Comparison of ENCODE assay signal across 25 mouse cellular contexts in genomic region chr11:78540358-78540757, GRCm38 (mm10). TPM values are rescaled to one million over a fixed set of nuclear protein-coding genes. Genes with fewer than 3 reads are reported as not detected.
DNase-seq lines count a peak whose midpoint lies in the region; ATAC-seq and TF ChIP-seq lines count a peak whose summit lies in the region.
"Had no signal": no experiment of that assay in that cellular context is flagged by ENCODE, and none has a peak within 500 bp of the region (broad histone marks: within the 10 kb centered on the region; RNA-seq: fewer than 3 reads in every experiment).

No protein-coding gene starts in this region.

- no peaks in the 10 kb centered on the region for H3K9me3 ChIP-seq in liver, embryonic 13.5 days (replicated peaks)
- H3K9me3 ChIP-seq in liver, embryonic 12.5 days (replicated peaks), result no peaks in the 10 kb centered on the region
- H3K9me3 ChIP-seq: forebrain, embryonic 10.5 days; G1E; kidney, embryonic 15.5 days; neural tube, embryonic 12.5 days; stomach, embryonic 15.5 days had no signal

- no peak for TF ChIP-seq POLR2A in lung, adult 2 months (IDR thresholded peaks at IDR 0.05; ENCODE audit: borderline replicate concordance, extremely low read depth, low read depth, low read length)

- peak; percentile 44 to 48 for DNase-seq in adrenal gland, postnatal 36 days
- no peak for DNase-seq in adrenal gland, adult 2 months
- no peak for DNase-seq in liver, embryonic 13.5 days
- DNase-seq in lung, adult 2 months, result peak; percentile 56
- peak; percentile 41 to 61 for DNase-seq in lung, postnatal 4 days
- DNase-seq in left cerebral cortex, adult 2 months (ENCODE audit: extremely low spot score in 1 of 2, low spot score in 2 of 2), result no peak
- DNase-seq in retina, embryonic 14.5 days (ENCODE audit: low spot score), result no peak
- DNase-seq: cerebellum, adult 2 months; cerebellum, postnatal 36 days; embryo, embryonic 11 days; gastrocnemius, postnatal 10 days; kidney, postnatal 4 days; midbrain, embryonic 14.5 days; right cerebral cortex, adult 18-20 months; thymus, postnatal 4 days had no signal

- ATAC-seq in liver, embryonic 13.5 days (ENCODE audit: low read depth), result no peak
- no peak for ATAC-seq in liver, embryonic 12.5 days
- ATAC-seq: forebrain, embryonic 16.5 days; hindbrain, postnatal 0 days; intestine, embryonic 16.5 days had no signal

- H3K36me3 ChIP-seq in liver, embryonic 13.5 days, result peaks cover 55% of the 10 kb centered on the region
- H3K36me3 ChIP-seq in liver, embryonic 12.5 days, result peaks cover 68% of the 10 kb centered on the region

- intact Hi-C loops in left cerebral cortex, adult 2 months (cut with DNase I), result no loop called here

- H3K27ac ChIP-seq in liver, embryonic 13.5 days, result peak overlapping the region; percentile 27; the same call in 1 of the 2 replicates
- H3K27ac ChIP-seq in liver, embryonic 12.5 days, result no peak overlapping the region
- H3K27ac ChIP-seq in left cerebral cortex, adult 2 months, result no peak overlapping the region
- H3K27ac ChIP-seq: forebrain, embryonic 10.5 days; hindbrain, postnatal 0 days; kidney, embryonic 15.5 days; neural tube, embryonic 12.5 days; stomach, embryonic 15.5 days had no signal

- H3K4me3 ChIP-seq in liver, embryonic 13.5 days (replicated peaks), result no peak overlapping the region
- H3K4me3 ChIP-seq in liver, embryonic 12.5 days, result no peak overlapping the region
- H3K4me3 ChIP-seq in lung, adult 2 months (replicated peaks; ENCODE audit: extremely low read depth, low read depth, low read length), result no peak overlapping the region
- H3K4me3 ChIP-seq in left cerebral cortex, adult 2 months, result no peak overlapping the region
- H3K4me3 ChIP-seq: forebrain, embryonic 10.5 days; kidney, embryonic 15.5 days; neural tube, embryonic 12.5 days; stomach, embryonic 15.5 days had no signal

- H3K4me2 ChIP-seq in liver, embryonic 13.5 days, result no peak overlapping the region
- H3K4me2 ChIP-seq in liver, embryonic 12.5 days, result no peak overlapping the region
- H3K4me2 ChIP-seq: heart, embryonic 11.5 days; kidney, embryonic 15.5 days; neural tube, embryonic 12.5 days; stomach, embryonic 15.5 days had no signal

- no peak overlapping the region for H3K9ac ChIP-seq in liver, embryonic 13.5 days
- no peak overlapping the region for H3K9ac ChIP-seq in liver, embryonic 12.5 days
- H3K9ac ChIP-seq: kidney, embryonic 15.5 days; neural tube, embryonic 12.5 days; stomach, embryonic 15.5 days had no signal

- H3K27me3 ChIP-seq in liver, embryonic 13.5 days, result no peaks in the 10 kb centered on the region
- H3K27me3 ChIP-seq in liver, embryonic 12.5 days (replicated peaks), result no peaks in the 10 kb centered on the region
- H3K27me3 ChIP-seq: kidney, embryonic 15.5 days; neural tube, embryonic 12.5 days; stomach, embryonic 15.5 days had no signal

- 76% methylated on average over 3 of the region's 3 CpGs for WGBS in liver, embryonic 13.5 days (ENCODE audit: insufficient replicate concordance)
- 74% methylated on average over 3 of the region's 3 CpGs for WGBS in liver, embryonic 12.5 days (ENCODE audit: insufficient replicate concordance)
- WGBS in lung, adult 2 months, result 65% methylated on average over 3 of the region's 3 CpGs

- H3K4me1 ChIP-seq in liver, embryonic 13.5 days (replicated peaks), result peaks cover 40% of the 10 kb centered on the region
- peaks cover 35% of the 10 kb centered on the region for H3K4me1 ChIP-seq in liver, embryonic 12.5 days
- H3K4me1 ChIP-seq in lung, adult 2 months (ENCODE audit: control insufficient read depth, insufficient read depth, low read length), result peaks cover 8% of the 10 kb centered on the region

- no peak for TF ChIP-seq CTCF in lung, adult 2 months (IDR thresholded peaks at IDR 0.05; ENCODE audit: insufficient read depth, low read length)
- no peak for TF ChIP-seq CTCF in left cerebral cortex, adult 2 months (IDR thresholded peaks at IDR 0.05)

RNA-seq across cellular contexts. Expression of gene Ift20, which starts 4.2 kb away (rescaled TPM):
- 100 to 1,000 TPM in 1 of 2 experiments, 10 to 100 TPM in 1; 94.3 to 106 TPM for total RNA-seq in adrenal gland, postnatal 36 days (2021)
- total RNA-seq in adrenal gland, adult 2 months (2021), result 100 to 1,000 TPM in 1 of 2 experiments, 10 to 100 TPM in 1; 81.7 to 109 TPM
- 86.5 and 115 TPM in 2 replicates for polyA plus RNA-seq in adrenal gland, adult 2 months (2012; rRNA removed)
- polyA plus RNA-seq in liver, embryonic 13.5 days (2015; fragmentation: Nextera tagmentation; extraction: Ambion mirVana), result 83.1 and 88.6 TPM in 2 replicates
- polyA plus RNA-seq in liver, embryonic 12.5 days (2016; fragmentation: Nextera tagmentation; extraction: Ambion mirVana), result 81.7 and 84.7 TPM in 2 replicates
- polyA plus RNA-seq in lung, adult 2 months (2012; rRNA removed), result 75.1 and 76.0 TPM in 2 replicates
- 10 to 100 TPM; 78.1 to 87.4 TPM for total RNA-seq in left cerebral cortex, adult 2 months (2021)

RNA-seq across cellular contexts. Expression of gene Tnfaip1, which starts 4.2 kb away (rescaled TPM):
- 10 to 100 TPM; 45.0 to 45.3 TPM for total RNA-seq in adrenal gland, postnatal 36 days (2021)
- 10 to 100 TPM; 36.1 to 48.2 TPM for total RNA-seq in adrenal gland, adult 2 months (2021)
- polyA plus RNA-seq in adrenal gland, adult 2 months (2012; rRNA removed), result 22.2 and 22.7 TPM in 2 replicates
- 15.6 and 16.4 TPM in 2 replicates for polyA plus RNA-seq in liver, embryonic 13.5 days (2015; fragmentation: Nextera tagmentation; extraction: Ambion mirVana)
- polyA plus RNA-seq in liver, embryonic 12.5 days (2016; fragmentation: Nextera tagmentation; extraction: Ambion mirVana), result 22.3 and 22.6 TPM in 2 replicates
- 71.3 and 81.7 TPM in 2 replicates for polyA plus RNA-seq in lung, adult 2 months (2012; rRNA removed)
- 10 to 100 TPM; 36.8 to 37.6 TPM for total RNA-seq in left cerebral cortex, adult 2 months (2021)

RNA-seq across cellular contexts. Expression of gene Tmem97, which starts 10.2 kb away (rescaled TPM):
- 10 to 100 TPM; 37.8 to 59.8 TPM for total RNA-seq in adrenal gland, postnatal 36 days (2021)
- total RNA-seq in adrenal gland, adult 2 months (2021), result 10 to 100 TPM; 44.7 to 49.4 TPM
- 33.7 and 39.6 TPM in 2 replicates for polyA plus RNA-seq in adrenal gland, adult 2 months (2012; rRNA removed)
- polyA plus RNA-seq in liver, embryonic 13.5 days (2015; fragmentation: Nextera tagmentation; extraction: Ambion mirVana), result 110 and 122 TPM in 2 replicates
- 111 and 128 TPM in 2 replicates for polyA plus RNA-seq in liver, embryonic 12.5 days (2016; fragmentation: Nextera tagmentation; extraction: Ambion mirVana)
- 23.5 and 27.6 TPM in 2 replicates for polyA plus RNA-seq in lung, adult 2 months (2012; rRNA removed)
- total RNA-seq in left cerebral cortex, adult 2 months (2021), result 10 to 100 TPM; 17.2 to 19.3 TPM

RNA-seq across cellular contexts. Expression of gene Poldip2, which starts 28.4 kb away (rescaled TPM):
- total RNA-seq in adrenal gland, postnatal 36 days (2021), result 100 to 1,000 TPM; 149 to 156 TPM
- total RNA-seq in adrenal gland, adult 2 months (2021), result 100 to 1,000 TPM; 151 to 168 TPM
- 94.8 and 108 TPM in 2 replicates for polyA plus RNA-seq in adrenal gland, adult 2 months (2012; rRNA removed)
- polyA plus RNA-seq in liver, embryonic 13.5 days (2015; fragmentation: Nextera tagmentation; extraction: Ambion mirVana), result 78.1 and 82.4 TPM in 2 replicates
- 96.0 and 96.7 TPM in 2 replicates for polyA plus RNA-seq in liver, embryonic 12.5 days (2016; fragmentation: Nextera tagmentation; extraction: Ambion mirVana)
- polyA plus RNA-seq in lung, adult 2 months (2012; rRNA removed), result 39.6 and 50.4 TPM in 2 replicates
- total RNA-seq in left cerebral cortex, adult 2 months (2021), result 100 to 1,000 TPM; 115 to 118 TPM

RNA-seq across cellular contexts. Expression of gene Tmem199, which starts 28.4 kb away (rescaled TPM):
- 10 to 100 TPM; 27.3 to 36.0 TPM for total RNA-seq in adrenal gland, postnatal 36 days (2021)
- total RNA-seq in adrenal gland, adult 2 months (2021), result 10 to 100 TPM; 22.0 to 26.8 TPM
- polyA plus RNA-seq in adrenal gland, adult 2 months (2012; rRNA removed), result 6.9 and 8.8 TPM in 2 replicates
- polyA plus RNA-seq in liver, embryonic 13.5 days (2015; fragmentation: Nextera tagmentation; extraction: Ambion mirVana), result 30.1 and 31.9 TPM in 2 replicates
- 40.6 and 41.7 TPM in 2 replicates for polyA plus RNA-seq in liver, embryonic 12.5 days (2016; fragmentation: Nextera tagmentation; extraction: Ambion mirVana)
- 9.5 and 12.5 TPM in 2 replicates for polyA plus RNA-seq in lung, adult 2 months (2012; rRNA removed)
- 10 to 100 TPM; 40.6 to 44.3 TPM for total RNA-seq in left cerebral cortex, adult 2 months (2021)

Comparison
In these comparisons a context has a peak if more than half of its experiments do, and no peak if none do; other contexts are left out.
1. DNase-seq: peak in adrenal gland, postnatal 36 days (2 of 2), lung, adult 2 months (single experiment) and lung, postnatal 4 days (2 of 2); none in adrenal gland, adult 2 months (single experiment), liver, embryonic 13.5 days (single experiment), left cerebral cortex, adult 2 months (0 of 2) and retina, embryonic 14.5 days (single experiment).